Mouse (Mus musculus): Measurements from ENCODE around the gene 3110082J24Rik. TPM values are rescaled to one million over a fixed set of nuclear protein-coding genes. Genes with fewer than 3 reads are reported as not detected.
A peak's percentile ranks its signal among the peaks of the same experiment; 100 is the strongest.

Gene 3110082J24Rik
- not detected for total RNA-seq (2021)
- long read RNA-seq, experiment 1, result 0 reads
- long read RNA-seq, experiment 2, result 0 reads

DNA sequence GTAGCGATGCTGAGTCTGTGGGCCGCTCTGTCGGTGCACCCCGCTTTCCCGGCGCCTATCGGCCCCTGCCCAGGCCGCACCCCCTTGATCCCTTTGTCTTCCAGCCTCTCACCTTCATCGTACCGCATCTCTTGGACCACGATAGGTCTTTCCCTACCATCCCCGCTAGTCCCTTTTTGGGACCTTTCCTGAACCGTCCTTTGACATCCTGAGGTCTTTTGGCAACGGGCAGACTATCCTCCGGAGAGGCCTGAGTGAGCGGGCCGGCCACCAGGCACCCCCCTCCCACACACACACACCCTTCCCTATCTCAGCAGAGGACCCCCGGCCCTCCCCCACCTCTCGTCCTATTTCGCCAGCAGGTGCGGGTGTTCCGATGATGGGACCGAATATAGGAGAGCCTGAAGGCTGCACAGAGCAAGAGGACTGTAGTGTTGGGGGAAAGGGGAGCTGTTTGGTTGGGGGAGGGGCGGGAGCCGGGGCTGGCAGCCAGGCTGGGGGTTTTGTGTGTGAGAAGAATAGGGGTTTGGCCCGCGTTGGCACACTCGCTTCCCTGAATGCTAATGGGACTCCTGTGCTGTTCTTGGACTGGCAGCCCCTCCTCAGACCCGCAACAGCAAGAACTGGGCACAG is at the start of gene 3110082J24Rik:
TSS of gene 3110082J24Rik (minus strand) at position 419 of the 633 bp plus-strand sequence.
- no peak for DNase-seq
- intact Hi-C loops (cut with DNase I; ENCODE audit: low total_unique reads), result no loop called here

DNA sequence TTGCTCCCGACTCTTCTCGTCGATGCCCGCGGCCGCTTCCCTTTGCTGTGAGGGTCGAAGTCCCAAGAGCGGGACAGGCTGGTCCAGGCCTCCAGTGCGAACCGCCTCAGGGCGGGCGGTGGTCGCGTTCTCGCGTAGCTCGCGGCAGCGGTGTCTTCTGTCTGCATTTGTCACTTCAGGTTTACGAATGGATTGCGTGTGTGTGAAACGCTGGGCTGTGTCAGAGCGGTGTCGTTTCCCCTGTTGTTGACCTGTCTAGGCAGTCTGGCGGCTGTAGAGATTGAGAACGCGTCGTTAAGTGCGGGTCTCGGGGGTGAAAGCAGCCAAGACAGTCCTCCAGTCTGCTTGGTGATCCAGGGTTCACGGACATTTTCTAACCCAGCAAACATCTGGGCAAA is 49.5 kb upstream of the 3110082J24Rik start:
- intact Hi-C loops (cut with DNase I; ENCODE audit: low total_unique reads), result no loop called here

DNA sequence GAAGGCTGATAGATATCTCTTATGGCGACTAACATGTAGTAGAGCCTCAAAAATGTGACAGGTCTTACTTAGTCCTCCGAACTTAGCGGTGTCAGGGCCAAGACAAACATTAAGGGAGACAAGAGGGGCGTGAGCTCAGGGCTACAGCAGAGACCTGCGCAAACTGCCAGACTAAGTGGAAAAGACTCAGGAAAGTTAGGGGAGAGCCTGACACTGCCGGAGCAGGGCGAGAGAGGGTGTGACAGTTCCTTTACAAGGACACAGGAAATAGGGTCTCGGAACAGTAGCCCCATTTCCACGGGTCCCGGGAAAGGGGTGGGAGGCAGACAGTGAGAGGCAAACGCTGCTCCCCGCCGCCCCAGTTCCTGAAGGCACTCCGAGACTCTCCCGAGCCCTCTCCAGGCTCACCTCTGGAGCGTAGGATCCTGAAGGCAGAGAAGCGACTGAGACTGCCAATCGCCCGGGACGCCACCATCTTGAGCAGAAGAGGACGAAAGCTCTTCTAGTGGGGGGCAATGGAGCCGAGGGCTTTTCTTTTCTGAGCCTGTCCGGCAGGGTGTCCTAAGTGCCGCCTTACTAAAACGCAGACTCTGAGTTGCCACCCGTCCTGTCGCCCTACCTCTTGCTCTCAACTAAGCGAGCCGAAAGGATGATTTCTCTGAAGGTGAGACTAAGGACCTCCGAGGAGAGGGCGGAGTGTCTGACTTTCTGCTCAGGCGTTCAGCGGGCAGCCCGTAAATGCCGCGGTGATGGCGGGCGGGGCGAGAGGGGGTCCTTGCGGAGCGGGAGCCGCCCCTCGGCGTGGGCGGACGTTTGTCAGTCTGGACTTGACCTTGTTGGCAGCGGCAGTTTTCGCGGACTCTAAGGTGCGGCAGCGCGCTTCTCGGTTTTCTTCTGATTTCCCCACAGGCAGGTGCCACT is 48.8 kb upstream of the 3110082J24Rik start, which contains the start of the genes Hadha and Hadhb:
TSS of gene Hadha (minus strand) at position 689 of the 921 bp plus-strand sequence.
TSS of gene Hadhb (plus strand) at position 775 of the 921 bp plus-strand sequence.
- intact Hi-C loops (cut with DNase I; ENCODE audit: low total_unique reads), result no loop called here
- peak; percentile 94 for DNase-seq

More for the DNA sequence above, 49.5 kb upstream of the 3110082J24Rik start:
- no peak for DNase-seq

- DNase-seq, result no peak
Measured at GRCm38 (mm10) chr5:30154013-30154412, 48.1 kb upstream of the 3110082J24Rik start.

DNA sequence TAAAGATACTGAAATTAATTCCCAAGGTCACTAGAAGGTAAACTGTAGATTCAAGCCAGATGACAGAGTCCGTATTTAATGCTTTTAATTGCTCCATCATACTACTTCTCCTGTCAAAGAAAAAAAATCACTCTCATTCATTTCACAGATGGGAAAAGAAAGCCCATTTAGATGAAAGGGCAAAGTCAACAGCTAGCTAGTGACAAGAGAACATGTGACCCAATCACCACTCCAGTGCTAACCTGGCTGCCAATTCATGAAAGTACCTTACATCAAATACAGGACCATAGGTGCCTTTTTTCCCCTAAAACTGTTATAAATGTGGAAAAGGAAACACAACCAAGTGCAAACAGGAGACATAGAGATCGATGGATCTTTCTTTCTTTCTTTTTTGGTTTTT is 47.3 kb upstream of the 3110082J24Rik start:
- intact Hi-C loops (cut with DNase I; ENCODE audit: low total_unique reads), result no loop called here
- no peak for DNase-seq

More at GRCm38 (mm10) chr5:30154013-30154412, 48.1 kb upstream of the 3110082J24Rik start:
- intact Hi-C loops (cut with DNase I; ENCODE audit: low total_unique reads), result no loop called here

DNA sequence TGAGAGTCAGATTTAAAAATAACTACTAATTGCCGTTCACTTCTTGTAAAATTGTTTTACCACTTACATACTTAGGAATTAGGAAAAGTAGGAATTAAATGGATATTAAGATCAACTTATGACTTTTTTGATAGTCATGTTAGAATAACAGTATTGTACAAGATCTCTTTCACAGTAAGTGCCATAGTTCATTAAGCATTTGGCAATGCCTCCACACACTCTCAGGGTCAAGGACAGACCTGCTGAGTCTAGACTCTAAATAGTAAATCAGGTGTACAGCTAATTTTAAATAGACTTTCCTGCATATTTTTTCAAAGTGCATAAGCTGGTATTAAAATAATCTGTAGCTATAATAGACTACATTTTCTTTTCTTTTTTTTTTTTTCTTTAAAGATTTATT is 46.5 kb upstream of the 3110082J24Rik start:
- intact Hi-C loops (cut with DNase I; ENCODE audit: low total_unique reads), result no loop called here
- no peak for DNase-seq

GRCm38 (mm10) chr5:30152007-30152406 is 46.1 kb upstream of the 3110082J24Rik start:
- DNase-seq, result no peak
- intact Hi-C loops (cut with DNase I; ENCODE audit: low total_unique reads), result no loop called here

GRCm38 (mm10) chr5:30148133-30148920 is 42.4 kb upstream of the 3110082J24Rik start:
- DNase-seq, result no peak

GRCm38 (mm10) chr5:30146526-30146925 is 40.6 kb upstream of the 3110082J24Rik start:
- no peak for DNase-seq
- intact Hi-C loops (cut with DNase I; ENCODE audit: low total_unique reads), result no loop called here

More at GRCm38 (mm10) chr5:30148133-30148920, 42.4 kb upstream of the 3110082J24Rik start:
- intact Hi-C loops (cut with DNase I; ENCODE audit: low total_unique reads), result no loop called here

GRCm38 (mm10) chr5:30138193-30138592 is 32.3 kb upstream of the 3110082J24Rik start:
- intact Hi-C loops (cut with DNase I; ENCODE audit: low total_unique reads), result no loop called here
- no peak for DNase-seq

DNA sequence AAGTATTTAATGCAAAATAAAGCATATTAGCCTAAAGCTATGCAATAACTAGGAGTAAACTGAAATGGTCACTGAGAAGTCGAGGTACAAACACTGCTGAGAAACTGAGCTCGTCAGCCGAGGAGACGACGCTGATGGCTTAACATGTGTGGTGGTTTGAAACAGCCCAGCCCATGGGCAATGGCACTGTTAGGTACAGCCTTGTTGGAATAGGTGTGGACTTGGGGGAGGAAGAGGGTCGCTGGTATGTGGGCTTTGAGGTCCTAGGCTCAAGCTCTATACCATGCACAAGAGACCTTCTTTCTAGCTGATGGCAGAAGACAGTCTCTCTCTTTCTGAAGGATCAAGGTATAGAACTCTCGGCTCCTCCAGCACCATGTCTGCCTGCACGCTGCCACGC is 31.4 kb upstream of the 3110082J24Rik start:
- no peak for DNase-seq
- intact Hi-C loops (cut with DNase I; ENCODE audit: low total_unique reads), result no loop called here

- no peak for DNase-seq
- intact Hi-C loops (cut with DNase I; ENCODE audit: low total_unique reads), result no loop called here
Measured at GRCm38 (mm10) chr5:30135711-30136231, 29.9 kb upstream of the 3110082J24Rik start.

DNA sequence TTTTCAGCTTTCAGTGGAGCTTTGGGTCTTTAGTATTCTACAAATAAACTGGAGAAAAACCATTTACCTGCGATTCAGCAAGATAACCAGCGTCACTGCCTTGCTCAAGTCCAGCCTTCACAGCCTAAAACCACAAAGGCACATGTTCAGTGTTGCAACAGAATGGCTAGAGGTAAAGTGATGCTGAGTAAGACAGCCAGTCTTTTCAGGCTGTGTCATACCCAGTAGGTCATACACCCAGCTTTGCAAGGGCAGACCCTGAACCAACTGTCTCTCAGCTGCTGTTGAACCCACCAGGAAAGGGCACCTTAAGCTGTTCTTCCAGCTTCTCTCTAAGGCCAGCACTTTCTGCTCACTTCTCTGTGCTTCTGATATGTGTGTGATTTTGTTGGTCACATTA is 26.3 kb upstream of the 3110082J24Rik start:
- DNase-seq, result no peak
- intact Hi-C loops (cut with DNase I; ENCODE audit: low total_unique reads), result no loop called here

DNA sequence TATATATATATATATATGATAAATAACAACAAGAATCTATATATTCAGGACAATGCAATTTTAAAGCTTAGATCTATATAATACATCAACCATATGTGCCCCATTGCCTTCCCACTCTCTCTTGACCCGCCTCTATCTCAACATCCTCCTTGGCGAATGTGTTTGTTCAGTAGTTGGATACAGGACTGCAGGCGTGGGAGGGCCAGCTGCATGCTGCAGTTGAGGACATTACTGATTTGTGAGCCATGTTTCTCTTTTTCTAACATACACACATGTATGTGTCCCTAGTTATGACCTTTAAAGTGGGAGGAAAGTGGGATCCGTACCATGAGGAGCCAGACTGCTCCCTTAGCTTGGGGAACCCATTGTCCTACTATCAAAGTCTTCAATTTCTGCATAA is 25.4 kb upstream of the 3110082J24Rik start:
- intact Hi-C loops (cut with DNase I; ENCODE audit: low total_unique reads), result no loop called here
- no peak for DNase-seq

- intact Hi-C loops (cut with DNase I; ENCODE audit: low total_unique reads), result no loop called here
- no peak for DNase-seq
Measured at GRCm38 (mm10) chr5:30128680-30129079, 22.8 kb upstream of the 3110082J24Rik start.

GRCm38 (mm10) chr5:30127921-30128597 is 22.2 kb upstream of the 3110082J24Rik start:
- intact Hi-C loops (cut with DNase I; ENCODE audit: low total_unique reads), result no loop called here

GRCm38 (mm10) chr5:30126756-30127155 is 20.9 kb upstream of the 3110082J24Rik start:
- intact Hi-C loops (cut with DNase I; ENCODE audit: low total_unique reads), result no loop called here
- DNase-seq, result no peak

More at GRCm38 (mm10) chr5:30127921-30128597, 22.2 kb upstream of the 3110082J24Rik start:
- DNase-seq, result no peak

- no peak for DNase-seq
- intact Hi-C loops (cut with DNase I; ENCODE audit: low total_unique reads), result no loop called here
Measured at GRCm38 (mm10) chr5:30125587-30125986, 19.7 kb upstream of the 3110082J24Rik start.

DNA sequence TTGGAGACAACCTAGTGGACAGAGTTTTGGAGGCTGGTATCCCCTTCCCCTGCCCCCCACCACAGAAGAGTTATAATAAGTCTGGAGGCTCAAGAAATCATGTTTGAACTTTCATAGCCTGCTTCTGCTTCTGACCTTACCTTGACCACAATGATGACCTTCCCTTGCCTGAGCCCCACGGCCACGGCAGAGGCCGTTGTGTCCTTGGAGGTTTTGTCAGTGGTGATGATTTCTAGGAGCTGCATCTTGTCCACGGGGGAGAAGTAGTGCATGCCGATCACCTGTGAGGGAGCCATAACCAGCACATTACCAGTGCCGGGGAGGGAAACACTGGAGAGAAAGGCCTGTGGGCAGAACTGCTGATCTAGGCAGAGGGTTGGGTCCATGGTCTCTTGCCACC is 16.6 kb upstream of the 3110082J24Rik start:
- no peak for DNase-seq
- intact Hi-C loops (cut with DNase I; ENCODE audit: low total_unique reads), result no loop called here
